Mouse (Mus musculus) bone marrow macrophage, adult 2 months (primary cell): Measurements from ENCODE around the gene Ppp1cb.

ENCODE experiments used
- CTCF ChIP-seq: IDR thresholded peaks from 2 replicates; pipeline ENCODE4 v1.5.1; 2012; ENCODE audit warnings: low read depth, mild to moderate bottlenecking, low read length, moderate library complexity
- POLR2A ChIP-seq: IDR thresholded peaks from 2 replicates; pipeline ENCODE4 v1.6.1; 2012; ENCODE audit warnings: mild to moderate bottlenecking, low read depth, low read length, borderline replicate concordance

DNA sequence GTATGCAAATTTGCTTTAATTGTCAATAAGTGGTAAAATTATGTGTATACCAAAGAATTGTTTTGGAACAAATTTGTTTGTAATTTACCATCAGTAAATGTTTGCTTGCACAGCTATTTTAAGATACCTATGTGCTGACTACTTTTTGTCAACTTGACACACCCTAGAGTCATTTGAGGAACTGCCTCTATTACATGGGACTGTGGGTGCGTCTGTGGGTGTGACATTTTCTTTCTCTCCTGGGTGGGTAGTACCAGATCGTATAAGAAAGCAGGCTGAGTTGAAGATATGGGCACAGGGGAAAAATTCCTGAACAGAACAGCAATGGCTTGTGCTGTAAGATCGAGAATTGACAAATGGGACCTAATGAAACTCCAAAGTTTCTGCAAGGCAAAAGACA lies 23.0 kb upstream of the Ppp1cb start:
- no peak for TF ChIP-seq POLR2A
- TF ChIP-seq CTCF, result no peak
